Mouse (Mus musculus) right cerebral cortex, postnatal 10 days (tissue): Measurements from ENCODE around the gene Agrp.

ENCODE experiments used
- DNase-seq, 2 experiments: peaks; one replicate each; pipeline ENCODE4 v3.0.0; 2021; ENCODE audit warnings: low spot score in 2 of 2

Agrp gene

GRCm38 (mm10) chr8:105519591-105519990, 117.6 kb downstream of the Agrp start:
- no peak for DNase-seq

- DNase-seq: peak; percentile 62
Measured at GRCm38 (mm10) chr8:105518436-105519313, 118.5 kb downstream of the Agrp start, which contains the start of gene Hsd11b2. TSS of gene Hsd11b2 (plus strand) at chr8:105518755.

GRCm38 (mm10) chr8:105517346-105517745, 119.8 kb downstream of the Agrp start:
- DNase-seq: no peak
